Mouse (Mus musculus) olfactory bulb, adult 2 months (tissue): ENCODE results near the gene Kcnk10.

Source experiments
- CTCF ChIP-seq: fragments of 200-500 bp; IDR thresholded peaks from 2 replicates; pipeline ENCODE4 v1.5.1; 2012; ENCODE audit warnings: low read depth, mild to moderate bottlenecking, low read length, moderate library complexity; ENCODE audit not compliant: insufficient read depth
- POLR2A ChIP-seq: fragments of 200-500 bp; IDR thresholded peaks from 2 replicates; pipeline ENCODE4 v1.6.1; 2012; ENCODE audit warnings: mild to moderate bottlenecking, low read depth, low read length, moderate library complexity; ENCODE audit not compliant: insufficient read depth

- no peak for TF ChIP-seq CTCF
- no peak for TF ChIP-seq POLR2A
These were observed 110.3 kb downstream of the Kcnk10 start for GRCm38 (mm10) chr12:98467793-98468192.
